Mouse (Mus musculus): ENCODE measurements at regions not wholly inside any gene's neighbourhood (a gene's known extent, or its start where the extent isn't known, plus 50 kb on each side); places are given as distances from the start of the nearest gene placed in this dataset.

DNA sequence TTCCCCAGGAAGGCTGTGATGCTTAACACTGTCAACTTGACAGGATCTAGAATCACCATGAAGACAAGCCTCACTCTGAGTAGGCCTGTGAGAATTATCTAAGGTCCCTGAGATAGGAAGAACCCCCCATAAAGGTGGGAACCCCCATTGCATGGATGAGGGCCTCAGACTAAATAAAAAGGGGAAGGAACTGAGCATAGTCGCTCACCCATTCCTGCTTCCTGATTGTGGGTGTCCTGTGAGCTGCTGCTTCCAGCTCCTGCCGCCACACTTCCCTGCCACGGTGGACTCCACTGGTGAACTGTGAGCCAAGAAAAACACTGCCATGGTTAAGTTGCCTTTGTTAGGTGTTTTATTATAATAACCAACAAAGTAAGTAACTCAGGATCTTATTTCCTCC is 86.8 kb upstream of the Frmd6 start:
- no peaks in the 10 kb centered on the region for H3K27me3 ChIP-seq
- 87% methylated on average over 3 of the region's 3 CpGs for WGBS
- H3K27ac ChIP-seq, result no peak overlapping the region
- H3K4me1 ChIP-seq, result no peaks in the 10 kb centered on the region
- no peaks in the 10 kb centered on the region for H3K9me3 ChIP-seq (replicated peaks)
- H3K4me2 ChIP-seq (replicated peaks), result no peak overlapping the region
- no peak overlapping the region for H3K4me3 ChIP-seq
- no peak for ATAC-seq (ENCODE audit: low FRiP score)
- H3K36me3 ChIP-seq, result no peaks in the 10 kb centered on the region
- no peak overlapping the region for H3K9ac ChIP-seq

GRCm38 (mm10) chr12:70739316-70739715 is 86.0 kb upstream of the Frmd6 start:
- WGBS, result 94% methylated on average over 6 of the region's 6 CpGs
- no peak overlapping the region for H3K4me2 ChIP-seq (replicated peaks)
- no peak for ATAC-seq (ENCODE audit: low FRiP score)

GRCm38 (mm10) chr12:70739766-70740165 is 85.5 kb upstream of the Frmd6 start:
- no peak overlapping the region for H3K27ac ChIP-seq
- H3K9ac ChIP-seq, result no peak overlapping the region
- no peaks in the 10 kb centered on the region for H3K9me3 ChIP-seq (replicated peaks)
- ATAC-seq (ENCODE audit: low FRiP score), result no peak
- H3K4me1 ChIP-seq, result no peaks in the 10 kb centered on the region
- no peaks in the 10 kb centered on the region for H3K27me3 ChIP-seq
- 84% methylated on average over 7 of the region's 7 CpGs for WGBS
- H3K4me2 ChIP-seq (replicated peaks), result no peak overlapping the region
- H3K4me3 ChIP-seq, result no peak overlapping the region
- H3K36me3 ChIP-seq, result no peaks in the 10 kb centered on the region

More at GRCm38 (mm10) chr12:70739316-70739715, 86.0 kb upstream of the Frmd6 start:
- Histone ChIP-seq H3K27me3 (no peaks in the 10 kb centered on the region), H3K4me3 (no peak overlapping the region), H3K4me1 (no peaks in the 10 kb centered on the region), H3K9me3 (replicated peaks) (no peaks in the 10 kb centered on the region), H3K9ac (no peak overlapping the region), H3K36me3 (no peaks in the 10 kb centered on the region), H3K27ac (no peak overlapping the region)

DNA sequence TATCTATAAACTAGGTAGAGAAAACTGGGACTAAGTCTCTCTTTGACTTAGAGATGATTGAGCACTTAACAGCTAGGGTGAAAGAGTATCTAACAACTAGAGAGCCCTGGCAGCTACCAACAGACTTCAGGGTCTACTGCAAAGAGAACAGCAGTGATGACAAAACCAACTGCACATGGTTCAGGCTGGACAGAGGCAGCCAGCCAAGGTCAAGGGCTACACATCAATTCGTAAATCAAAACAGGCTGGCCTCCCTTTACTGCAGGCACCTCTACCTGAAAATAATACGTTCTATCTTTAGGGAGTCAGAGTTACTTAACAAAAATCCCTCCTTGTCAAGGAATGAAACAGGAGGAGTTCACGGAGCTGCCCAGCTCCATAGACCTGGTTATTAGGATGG is 82.5 kb upstream of the Frmd6 start:
- no peak for ATAC-seq (ENCODE audit: low FRiP score)
- H3K9ac ChIP-seq, result no peak overlapping the region
- no peak overlapping the region for H3K27ac ChIP-seq
- no peaks in the 10 kb centered on the region for H3K4me1 ChIP-seq
- no peak overlapping the region for H3K4me2 ChIP-seq (replicated peaks)
- no peaks in the 10 kb centered on the region for H3K36me3 ChIP-seq
- WGBS, result 67% methylated on average over 3 of the region's 3 CpGs
- no peaks in the 10 kb centered on the region for H3K9me3 ChIP-seq (replicated peaks)
- H3K27me3 ChIP-seq, result no peaks in the 10 kb centered on the region
- H3K4me3 ChIP-seq, result no peak overlapping the region

DNA sequence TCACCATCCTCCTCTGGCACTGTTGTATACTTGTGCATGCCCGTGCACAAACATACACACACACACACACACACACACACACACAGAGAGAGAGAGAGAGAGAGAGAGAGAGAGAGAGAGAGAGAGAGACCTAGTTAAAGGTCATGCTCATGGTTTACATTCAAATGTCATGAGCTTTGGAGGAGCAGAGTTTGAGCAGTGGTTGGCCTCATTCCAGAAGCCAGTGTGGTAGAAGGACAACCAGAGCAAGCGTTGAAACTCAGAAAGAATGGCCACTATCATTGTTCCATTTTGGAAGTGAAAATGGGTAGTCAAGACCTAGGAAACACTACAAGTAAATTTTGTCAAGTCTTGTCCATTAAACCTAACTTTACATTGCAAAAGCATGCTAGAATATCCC is 79.6 kb upstream of the Frmd6 start:
- Histone ChIP-seq H3K4me2 (replicated peaks) (no peak overlapping the region), H3K9me3 (replicated peaks) (no peaks in the 10 kb centered on the region), H3K36me3 (no peaks in the 10 kb centered on the region), H3K9ac (no peak overlapping the region), H3K27ac (no peak overlapping the region), H3K4me3 (no peak overlapping the region), H3K27me3 (no peaks in the 10 kb centered on the region), H3K4me1 (no peaks in the 10 kb centered on the region; the same call in 1 of the 2 replicates)
- WGBS, result 96% methylated on average over 2 of the region's 2 CpGs
- no peak for ATAC-seq (ENCODE audit: low FRiP score)

DNA sequence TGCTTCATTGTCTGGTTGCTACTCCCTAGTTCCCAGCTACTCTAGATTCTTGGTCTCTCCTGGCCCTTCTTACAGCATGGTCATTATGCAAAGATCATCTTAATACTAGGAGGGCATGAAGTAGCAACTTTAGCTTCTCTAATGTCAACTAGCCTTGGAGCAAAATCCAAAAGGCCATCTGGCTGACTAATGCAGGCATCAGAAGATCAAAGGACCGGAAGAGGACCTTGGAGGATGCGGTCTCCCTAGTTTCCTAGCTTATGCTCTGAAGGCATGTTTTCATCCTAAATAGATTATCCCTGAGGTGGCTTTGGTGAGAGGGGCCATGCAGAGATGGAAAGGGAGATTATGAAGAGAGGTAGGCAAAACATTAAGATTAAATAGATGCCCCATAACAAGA is 75.7 kb upstream of the Frmd6 start:
- Histone ChIP-seq H3K9ac (no peak overlapping the region), H3K27me3 (no peaks in the 10 kb centered on the region), H3K4me1 (peaks cover 11% of the 10 kb centered on the region), H3K27ac (no peak overlapping the region), H3K36me3 (no peaks in the 10 kb centered on the region), H3K9me3 (replicated peaks) (no peaks in the 10 kb centered on the region), H3K4me3 (no peak overlapping the region), H3K4me2 (replicated peaks) (no peak overlapping the region)
- 68% methylated on average over 2 of the region's 2 CpGs for WGBS
- no peak for ATAC-seq (ENCODE audit: low FRiP score)

DNA sequence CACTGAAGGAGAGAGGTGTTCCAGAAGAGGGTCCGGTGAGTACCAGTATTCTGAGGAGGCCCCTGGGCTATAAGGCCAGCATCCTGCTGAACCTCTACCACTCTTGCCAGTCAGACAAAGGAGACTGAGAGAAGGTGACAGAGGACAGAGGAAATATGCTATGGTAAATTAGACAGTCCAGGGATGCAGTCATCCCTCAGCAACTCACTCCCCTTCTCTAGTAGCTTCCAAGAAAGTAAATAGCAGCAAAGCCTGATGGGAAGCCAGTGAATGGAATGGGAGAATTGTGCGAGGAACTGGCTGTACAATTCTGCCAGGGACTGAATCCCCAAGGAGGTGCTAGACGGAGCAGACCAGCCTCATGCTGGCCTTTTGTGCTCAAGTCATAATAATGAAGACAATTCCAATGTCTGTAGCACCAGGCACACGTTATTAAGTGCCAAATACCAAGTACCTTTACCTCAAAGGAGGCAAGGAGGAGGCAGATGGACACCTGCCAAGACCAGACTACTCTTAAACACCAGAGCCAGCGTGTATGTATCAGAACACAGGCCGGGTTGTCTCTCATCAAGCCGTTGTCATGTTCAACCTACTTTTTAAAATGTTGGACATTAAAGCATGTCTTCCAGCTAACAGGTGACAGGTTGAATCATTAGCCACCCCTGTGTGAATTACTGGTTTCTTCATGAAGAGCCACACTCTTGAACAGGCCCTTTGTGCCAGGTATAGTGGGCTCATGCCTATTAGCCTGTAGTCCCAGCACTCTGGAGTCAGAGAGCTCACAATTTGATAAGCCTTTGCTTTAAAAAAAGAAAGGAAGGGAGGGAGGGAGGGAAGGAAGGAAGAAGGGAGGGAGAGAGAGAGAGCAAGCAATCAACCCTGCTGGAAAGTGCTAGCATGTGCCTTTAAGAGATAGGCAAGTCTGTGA is 74.4 kb upstream of the Frmd6 start:
- no peak for ATAC-seq (ENCODE audit: low FRiP score)
- Histone ChIP-seq H3K4me2 (replicated peaks) (no peak overlapping the region), H3K9ac (no peak overlapping the region), H3K4me3 (no peak overlapping the region), H3K27ac (no peak overlapping the region), H3K9me3 (replicated peaks) (no peaks in the 10 kb centered on the region), H3K4me1 (peaks cover 11% of the 10 kb centered on the region), H3K27me3 (no peaks in the 10 kb centered on the region), H3K36me3 (no peaks in the 10 kb centered on the region)
- WGBS, result 66% methylated on average over 7 of the region's 7 CpGs

GRCm38 (mm10) chr12:70752266-70752910 is 72.9 kb upstream of the Frmd6 start:
- H3K27me3 ChIP-seq, result no peaks in the 10 kb centered on the region
- no peak overlapping the region for H3K9ac ChIP-seq
- WGBS, result 18% methylated on average over 11 of the region's 11 CpGs
- peak overlapping the region; percentile 25 for H3K4me2 ChIP-seq (replicated peaks)
- H3K36me3 ChIP-seq, result no peaks in the 10 kb centered on the region
- no peaks in the 10 kb centered on the region for H3K9me3 ChIP-seq (replicated peaks)
- H3K27ac ChIP-seq, result peak overlapping the region; percentile 78
- H3K4me3 ChIP-seq, result no peak overlapping the region
- ATAC-seq (ENCODE audit: low FRiP score), result peak; percentile 54; the same call in 1 of the 2 replicates
- H3K4me1 ChIP-seq, result peaks cover 11% of the 10 kb centered on the region

DNA sequence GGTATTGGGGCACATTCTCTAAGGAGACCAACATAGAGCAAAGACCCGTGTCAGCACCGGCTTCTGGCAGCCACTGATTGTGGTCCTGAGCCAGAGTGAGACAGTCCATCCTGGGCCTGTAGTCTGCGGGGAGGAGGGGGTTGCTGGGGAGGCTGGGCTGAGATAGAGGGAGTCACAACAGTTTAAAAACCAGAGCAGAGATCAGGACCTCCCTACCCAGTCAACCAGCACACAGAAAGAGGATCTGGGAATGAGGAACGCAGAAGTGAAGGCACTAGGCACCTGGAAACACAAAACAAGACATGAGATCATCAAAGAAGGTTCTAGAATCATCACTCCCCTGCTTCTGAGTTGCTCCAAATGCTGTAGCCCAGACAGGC is 72.4 kb upstream of the Frmd6 start:
- Histone ChIP-seq H3K9ac (no peak overlapping the region), H3K4me2 (replicated peaks) (0 out of 2 replicates have a peak overlapping the region, but pooled peaks have one; percentile 25), H3K9me3 (replicated peaks) (no peaks in the 10 kb centered on the region), H3K4me3 (no peak overlapping the region), H3K27ac (peak overlapping the region; percentile 78), H3K4me1 (peaks cover 11% of the 10 kb centered on the region), H3K36me3 (no peaks in the 10 kb centered on the region), H3K27me3 (no peaks in the 10 kb centered on the region)
- ATAC-seq (ENCODE audit: low FRiP score), result 0 out of 2 replicates have a peak, but pooled peaks have one; percentile 38
- 58% methylated on average over 4 of the region's 4 CpGs for WGBS

DNA sequence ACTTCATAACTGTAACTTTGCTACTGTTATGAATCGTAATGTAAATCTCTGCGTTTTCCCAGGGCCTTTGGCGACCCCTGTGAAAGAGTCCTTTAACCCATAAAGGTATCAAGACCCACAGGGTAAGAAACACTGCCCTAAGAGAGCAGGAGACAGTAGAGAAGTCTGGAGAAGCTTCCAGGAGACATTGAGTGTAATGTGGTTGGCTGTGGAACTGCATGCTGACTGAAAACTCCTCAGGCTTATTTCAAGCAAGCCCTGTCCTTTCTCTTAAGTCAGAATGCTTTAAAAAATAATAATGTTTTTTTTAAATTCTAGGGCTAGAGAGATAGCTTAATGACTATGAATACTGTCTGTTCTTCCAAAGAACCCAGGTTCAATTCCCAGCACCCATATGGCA is 71.9 kb upstream of the Frmd6 start:
- Histone ChIP-seq H3K27ac (no peak overlapping the region), H3K36me3 (no peaks in the 10 kb centered on the region), H3K4me3 (no peak overlapping the region), H3K9ac (no peak overlapping the region), H3K9me3 (replicated peaks) (no peaks in the 10 kb centered on the region), H3K4me1 (peaks cover 11% of the 10 kb centered on the region), H3K4me2 (replicated peaks) (no peak overlapping the region), H3K27me3 (no peaks in the 10 kb centered on the region)
- 82% methylated on average over 3 of the region's 3 CpGs for WGBS
- no peak for ATAC-seq (ENCODE audit: low FRiP score)

DNA sequence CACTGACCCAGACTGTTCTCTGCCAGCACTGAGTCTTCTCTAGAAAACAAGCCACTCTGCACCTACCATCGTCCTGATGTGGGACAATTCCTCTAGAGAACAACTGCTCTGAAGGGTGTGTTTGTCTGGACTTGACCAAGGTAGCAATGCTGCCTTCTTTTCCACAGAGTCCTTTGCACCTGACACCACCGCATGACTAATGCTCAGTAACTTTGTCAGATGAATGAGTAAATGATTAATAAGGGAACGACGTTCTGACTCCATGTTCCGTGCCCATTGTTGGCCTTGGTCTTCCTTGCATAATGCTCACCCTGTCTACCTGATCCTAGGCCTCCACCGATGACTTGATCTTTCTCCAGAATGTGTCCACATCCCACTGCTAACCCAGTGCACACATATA is 67.2 kb upstream of the Frmd6 start:
- Histone ChIP-seq H3K9ac (no peak overlapping the region), H3K36me3 (no peaks in the 10 kb centered on the region), H3K27ac (no peak overlapping the region), H3K9me3 (replicated peaks) (no peaks in the 10 kb centered on the region), H3K4me3 (no peak overlapping the region), H3K27me3 (no peaks in the 10 kb centered on the region), H3K4me1 (0 out of 2 replicates have a peak, but pooled peaks cover 2% of the 10 kb centered on the region), H3K4me2 (replicated peaks) (no peak overlapping the region)
- 92% methylated on average over 6 of the region's 6 CpGs for WGBS
- no peak for ATAC-seq (ENCODE audit: low FRiP score)

DNA sequence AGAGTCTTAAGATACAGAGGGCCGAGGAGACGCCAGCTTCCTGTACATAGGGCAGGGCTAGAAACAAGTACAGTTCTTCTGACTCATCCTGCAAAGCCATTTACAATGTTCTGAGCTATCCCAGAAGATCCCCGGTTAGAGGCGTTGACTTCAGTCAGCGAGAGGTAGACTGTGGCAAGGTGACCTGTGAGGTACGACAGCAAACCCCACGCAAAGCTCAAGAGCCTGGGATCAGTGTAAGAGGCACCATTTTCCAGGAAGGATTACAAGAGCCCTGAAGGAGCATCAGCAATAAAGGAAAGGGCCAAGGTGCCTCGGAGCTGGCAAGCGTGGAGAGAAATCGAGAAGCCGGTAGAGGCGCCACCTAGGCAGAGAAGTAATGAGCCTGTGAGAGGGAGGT is 61.8 kb upstream of the Frmd6 start:
- H3K9me3 ChIP-seq (replicated peaks), result no peaks in the 10 kb centered on the region
- H3K27me3 ChIP-seq, result no peaks in the 10 kb centered on the region
- H3K4me2 ChIP-seq (replicated peaks), result no peak overlapping the region
- H3K4me1 ChIP-seq, result no peaks in the 10 kb centered on the region
- no peak overlapping the region for H3K9ac ChIP-seq
- no peaks in the 10 kb centered on the region for H3K36me3 ChIP-seq
- ATAC-seq (ENCODE audit: low FRiP score), result no peak
- no peak overlapping the region for H3K4me3 ChIP-seq
- 92% methylated on average over 12 of the region's 12 CpGs for WGBS
- no peak overlapping the region for H3K27ac ChIP-seq
